ENCODE assay signal across 9 mouse cellular contexts in the genomic region with DNA sequence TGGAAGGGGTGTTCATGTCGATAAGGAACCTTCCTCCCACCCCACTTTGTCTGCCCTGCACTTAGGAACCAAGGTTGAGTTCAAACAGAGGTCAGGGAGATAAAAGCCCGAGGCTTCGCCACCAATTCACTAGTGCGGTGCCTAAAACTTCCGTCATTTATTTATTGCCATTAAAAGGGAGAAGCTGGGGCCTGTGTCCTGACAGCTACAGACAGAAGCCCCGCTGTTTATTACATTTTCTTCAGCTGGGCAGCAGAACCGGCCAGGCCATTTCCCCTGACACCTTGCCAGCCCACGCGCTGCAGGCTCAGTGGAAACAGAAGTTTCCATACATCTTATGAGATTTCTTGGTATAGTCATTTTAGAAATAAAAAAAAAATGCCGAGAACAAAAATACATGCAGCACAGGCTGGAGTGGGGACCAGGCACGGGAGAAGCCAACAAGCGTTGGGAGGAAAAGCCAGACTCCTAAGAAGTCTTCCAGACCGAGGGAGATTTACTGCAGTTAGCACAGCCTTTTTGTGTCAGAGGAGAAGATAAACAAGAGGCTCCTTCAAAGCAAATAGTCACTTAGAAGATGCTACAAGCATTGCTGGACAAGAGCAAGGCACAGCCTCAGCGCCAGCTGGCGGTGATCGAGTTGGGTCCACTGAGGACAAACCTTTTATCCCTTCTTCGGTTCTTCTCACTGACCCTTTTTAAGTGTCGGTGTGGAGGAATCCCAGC.
DNase-seq lines count a peak whose midpoint lies in the region; ATAC-seq lines count a peak whose summit lies in the region.
"Had no signal": no experiment of that assay in that cellular context is flagged by ENCODE, and none has a peak within 500 bp of the region (broad histone marks: within the 10 kb centered on the region; RNA-seq: fewer than 3 reads in every experiment).

No protein-coding gene starts in this region.

- H3K4me1 ChIP-seq in heart, embryonic 13.5 days: peaks cover 27% of the 10 kb centered on the region

- ATAC-seq in heart, embryonic 13.5 days (ENCODE audit: extremely low read depth, insufficient number of reproducible peaks, low FRiP score, low TSS enrichment): no peak
- ATAC-seq in megakaryocyte-erythroid progenitor cell, adult 5-6 weeks (replicated peaks; ENCODE audit: low FRiP score, low TSS enrichment, poor library complexity, severe bottlenecking): peak; percentile 81
- ATAC-seq: Patski had no signal

- H3K9me3 ChIP-seq in heart, embryonic 13.5 days: no peaks in the 10 kb centered on the region

- H3K9ac ChIP-seq in heart, embryonic 13.5 days: peak overlapping the region; percentile 25

- peak overlapping the region; percentile 57 for H3K27ac ChIP-seq in heart, embryonic 13.5 days (replicated peaks)

- no peaks in the 10 kb centered on the region for H3K36me3 ChIP-seq in heart, embryonic 13.5 days

- H3K4me2 ChIP-seq in heart, embryonic 13.5 days: peak overlapping the region; percentile 59

- no peak overlapping the region for H3K4me3 ChIP-seq in heart, embryonic 13.5 days

- WGBS in heart, embryonic 13.5 days: 16% methylated on average over 18 of the region's 18 CpGs

- H3K27me3 ChIP-seq in heart, embryonic 13.5 days (replicated peaks): no peaks in the 10 kb centered on the region
- H3K27me3 ChIP-seq: Patski had no signal

- peak; percentile 20 to 31 for DNase-seq in layer of hippocampus, postnatal 10 days (ENCODE audit: low spot score in 2 of 2)
- no peak for DNase-seq in layer of hippocampus, adult 18-20 months (ENCODE audit: low spot score in 2 of 2)
- peak; percentile 72 for DNase-seq in embryo, embryonic 9.5 days (ENCODE audit: extremely low spot score)
- peak; percentile 70 for DNase-seq in kidney, postnatal 14 days
- peak; percentile 55 to 64 for DNase-seq in urinary bladder, postnatal 36 days (ENCODE audit: low spot score in 2 of 2)
- DNase-seq in thymus, postnatal 36 days: no peak

Comparison
In these comparisons a context has a peak if more than half of its experiments do, and no peak if none do; other contexts are left out.
1. DNase-seq: peak in layer of hippocampus, postnatal 10 days (2 of 2), embryo, embryonic 9.5 days (single experiment), kidney, postnatal 14 days (single experiment) and urinary bladder, postnatal 36 days (2 of 2); none in layer of hippocampus, adult 18-20 months (0 of 2) and thymus, postnatal 36 days (0 of 2).